Mouse (Mus musculus): ENCODE measurements around the gene Gstm1. TPM values are rescaled to one million over a fixed set of nuclear protein-coding genes. Genes with fewer than 3 reads are reported as not detected.
"Not testable (repeated sequence)": the region's sequence is repeated elsewhere in the genome, so short reads cannot be mapped to it uniquely, and the experiment has no call there.

The Gstm1 gene
- total and polyA plus RNA-seq, 2 experiments from 2014 or later = 58.1 to 241 TPM

GRCm38 (mm10) chr3:107982726-107983125, 35.0 kb downstream of the Gstm1 start:
- no peaks in the 10 kb centered on the region for H3K9me3 ChIP-seq (ENCODE audit: low read length)

GRCm38 (mm10) chr3:107981261-107981660, 36.5 kb downstream of the Gstm1 start:
- H3K9me3 ChIP-seq (ENCODE audit: low read length) = no peaks in the 10 kb centered on the region
- H3K36me3 ChIP-seq (ENCODE audit: insufficient read depth) = no peaks in the 10 kb centered on the region
- no peak overlapping the region for H3K27ac ChIP-seq (ENCODE audit: low read depth, low read length)
- peak; percentile 71; the same call in 1 of the 2 replicates for ATAC-seq
- no peak overlapping the region for H3K4me2 ChIP-seq (ENCODE audit: low read depth)
- no peaks in the 10 kb centered on the region for H3K27me3 ChIP-seq (ENCODE audit: insufficient read depth, low read length)
- H3K9ac ChIP-seq = no peak overlapping the region
- no peak overlapping the region for H3K4me3 ChIP-seq (ENCODE audit: low read depth, low read length)
- no peak for TF ChIP-seq CTCF (IDR thresholded peaks at IDR 0.05; ENCODE audit: low read depth)
- WGBS = 60% methylated on average over 3 of the region's 3 CpGs
- no peak for DNase-seq
- no peaks in the 10 kb centered on the region for H3K4me1 ChIP-seq (ENCODE audit: insufficient read depth)

More at GRCm38 (mm10) chr3:107982726-107983125, 35.0 kb downstream of the Gstm1 start:
- no peak overlapping the region for H3K4me3 ChIP-seq (ENCODE audit: low read depth, low read length)
- TF ChIP-seq CTCF (IDR thresholded peaks at IDR 0.05; ENCODE audit: low read depth) = no peak
- no peaks in the 10 kb centered on the region for H3K4me1 ChIP-seq (ENCODE audit: insufficient read depth)
- no peak overlapping the region for H3K9ac ChIP-seq
- WGBS = 80% methylated on average over 6 of the region's 6 CpGs
- no peaks in the 10 kb centered on the region for H3K36me3 ChIP-seq (ENCODE audit: insufficient read depth)
- ATAC-seq (no peak), DNase-seq (no peak)
- no peak overlapping the region for H3K4me2 ChIP-seq (ENCODE audit: low read depth)
- no peak overlapping the region for H3K27ac ChIP-seq (ENCODE audit: low read depth, low read length)
- no peaks in the 10 kb centered on the region for H3K27me3 ChIP-seq (ENCODE audit: insufficient read depth, low read length)

GRCm38 (mm10) chr3:107977691-107978090, 40.1 kb downstream of the Gstm1 start:
- WGBS = 82% methylated on average over 3 of the region's 3 CpGs
- H3K4me3 ChIP-seq (ENCODE audit: low read depth, low read length) = no peak overlapping the region
- TF ChIP-seq CTCF (IDR thresholded peaks at IDR 0.05; ENCODE audit: low read depth) = no peak

GRCm38 (mm10) chr3:107974237-107974636, 43.5 kb downstream of the Gstm1 start:
- 96% methylated on average over 1 of the region's 1 CpGs for WGBS
- no peaks in the 10 kb centered on the region for H3K27me3 ChIP-seq (ENCODE audit: insufficient read depth, low read length)
- H3K4me2 ChIP-seq (ENCODE audit: low read depth) = no peak overlapping the region
- no peaks in the 10 kb centered on the region for H3K4me1 ChIP-seq (ENCODE audit: insufficient read depth)
- no peak for TF ChIP-seq CTCF (IDR thresholded peaks at IDR 0.05; ENCODE audit: low read depth)
- no peak overlapping the region for H3K27ac ChIP-seq (ENCODE audit: low read depth, low read length)
- H3K9ac ChIP-seq = no peak overlapping the region
- no peak for ATAC-seq
- H3K36me3 ChIP-seq (ENCODE audit: insufficient read depth) = no peaks in the 10 kb centered on the region
- H3K9me3 ChIP-seq (ENCODE audit: low read length) = no peaks in the 10 kb centered on the region
- H3K4me3 ChIP-seq (ENCODE audit: low read depth, low read length) = no peak overlapping the region
- no peak for DNase-seq

More at GRCm38 (mm10) chr3:107977691-107978090, 40.1 kb downstream of the Gstm1 start:
- no peaks in the 10 kb centered on the region for H3K9me3 ChIP-seq (ENCODE audit: low read length)
- ATAC-seq (no peak), DNase-seq (no peak)
- no peaks in the 10 kb centered on the region for H3K27me3 ChIP-seq (ENCODE audit: insufficient read depth, low read length)
- H3K4me2 ChIP-seq (ENCODE audit: low read depth) = no peak overlapping the region
- H3K36me3 ChIP-seq (ENCODE audit: insufficient read depth) = no peaks in the 10 kb centered on the region
- no peak overlapping the region for H3K27ac ChIP-seq (ENCODE audit: low read depth, low read length)
- H3K4me1 ChIP-seq (ENCODE audit: insufficient read depth) = no peaks in the 10 kb centered on the region
- no peak overlapping the region for H3K9ac ChIP-seq

DNA sequence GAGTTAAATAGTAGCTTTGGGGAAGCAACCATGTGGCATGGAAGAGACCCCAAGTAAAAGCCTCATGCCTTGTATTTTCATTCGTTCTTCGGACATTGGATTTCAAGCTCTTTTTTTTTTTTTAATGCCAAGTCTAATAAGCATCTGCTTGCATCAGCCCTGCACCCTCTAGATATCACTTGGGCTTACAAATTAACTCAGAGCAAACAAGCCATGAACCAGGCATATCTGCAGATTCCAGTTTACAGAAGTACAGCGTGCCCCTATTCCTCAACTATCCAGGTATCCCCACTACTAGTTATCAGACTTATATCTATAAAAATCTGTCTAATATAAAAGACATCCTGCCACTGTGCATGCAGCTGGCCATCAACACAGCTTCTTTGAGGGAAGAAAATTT, 45.7 kb downstream of the Gstm1 start:
- ATAC-seq = no peak

DNA sequence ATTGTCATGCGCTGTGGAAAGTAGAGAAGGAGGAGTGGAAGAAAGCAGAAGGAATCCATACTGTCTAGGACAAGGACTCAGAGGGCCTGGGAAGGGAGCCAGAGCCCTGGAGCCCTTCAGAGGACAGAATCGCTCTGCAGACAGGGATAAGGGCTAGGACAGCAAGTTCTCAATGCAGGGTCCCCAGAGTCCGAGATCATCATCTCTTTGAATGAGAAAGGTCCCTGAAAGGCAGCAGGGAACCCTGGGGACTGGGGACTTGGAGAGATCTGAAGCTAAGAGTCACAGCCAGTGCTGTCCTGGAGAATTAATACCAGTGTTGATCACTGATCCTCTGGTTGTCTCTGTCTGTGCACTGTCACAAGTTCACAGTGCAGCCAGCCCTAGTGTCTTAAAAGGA, 46.7 kb downstream of the Gstm1 start:
- not testable (repeated sequence) for H3K36me3 ChIP-seq (ENCODE audit: insufficient read depth); H3K9ac ChIP-seq; H3K4me1 ChIP-seq (ENCODE audit: insufficient read depth); H3K27ac ChIP-seq (ENCODE audit: low read depth, low read length); H3K27me3 ChIP-seq (ENCODE audit: insufficient read depth, low read length); H3K4me3 ChIP-seq (ENCODE audit: low read depth, low read length); H3K4me2 ChIP-seq (ENCODE audit: low read depth); H3K9me3 ChIP-seq (ENCODE audit: low read length); DNase-seq; ATAC-seq
- 54% methylated on average over 3 of the region's 3 CpGs for WGBS

More for the DNA sequence above, 45.7 kb downstream of the Gstm1 start:
- no peak overlapping the region for H3K4me3 ChIP-seq (ENCODE audit: low read depth, low read length)
- no peak for TF ChIP-seq CTCF (IDR thresholded peaks at IDR 0.05; ENCODE audit: low read depth)
- DNase-seq = no peak
- H3K4me2 ChIP-seq (ENCODE audit: low read depth) = no peak overlapping the region
- no peaks in the 10 kb centered on the region for H3K9me3 ChIP-seq (ENCODE audit: low read length)
- H3K9ac ChIP-seq = no peak overlapping the region
- 95% methylated on average over 3 of the region's 3 CpGs for WGBS
- H3K4me1 ChIP-seq (ENCODE audit: insufficient read depth) = no peaks in the 10 kb centered on the region
- no peak overlapping the region for H3K27ac ChIP-seq (ENCODE audit: low read depth, low read length)
- no peaks in the 10 kb centered on the region for H3K36me3 ChIP-seq (ENCODE audit: insufficient read depth)
- H3K27me3 ChIP-seq (ENCODE audit: insufficient read depth, low read length) = no peaks in the 10 kb centered on the region

DNA sequence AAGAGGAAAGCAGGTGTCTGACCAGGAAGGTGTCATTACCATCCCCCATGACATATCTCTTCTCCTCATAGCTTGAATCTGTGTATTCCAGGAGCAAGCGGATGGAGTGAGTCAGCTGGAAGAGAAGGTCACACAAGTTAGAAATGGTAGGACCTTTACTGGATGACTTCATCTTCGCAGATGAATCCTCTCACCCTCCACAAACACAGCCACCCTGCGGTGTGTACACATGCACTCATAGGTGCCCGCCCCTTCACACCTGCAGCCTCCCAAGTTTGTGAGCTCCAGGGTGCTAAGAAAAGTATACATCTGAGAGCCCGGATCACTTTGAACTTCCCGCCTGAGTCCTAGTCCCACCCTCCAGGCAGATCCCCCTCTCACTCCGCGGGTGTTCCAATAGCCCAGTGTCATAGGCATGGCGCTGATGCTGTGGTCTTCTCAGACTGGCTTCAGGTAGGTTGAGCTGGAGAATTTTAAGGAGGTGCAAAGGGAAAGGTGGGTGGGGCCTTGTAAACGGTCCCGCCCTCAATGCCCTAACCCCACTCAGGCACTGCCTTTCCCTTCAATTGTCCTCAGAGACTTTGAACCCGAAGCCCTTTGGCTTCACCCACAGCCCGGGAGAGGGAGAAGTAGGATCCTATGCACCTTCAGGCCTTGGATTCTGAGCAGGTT, 48.9 kb downstream of the Gstm1 start, which contains the start of gene Gstm3:
Gene Gstm3 (minus strand): TSS at position 560 of the 672 bp plus-strand sequence.
- DNase-seq = no peak
- H3K4me1 ChIP-seq (ENCODE audit: insufficient read depth) = no peaks in the 10 kb centered on the region
- H3K9ac ChIP-seq = no peak within 1 kb of the TSS
- no peak within 1 kb of the TSS for H3K27ac ChIP-seq (ENCODE audit: low read depth, low read length)
- no peak within 1 kb of the TSS for H3K4me2 ChIP-seq (ENCODE audit: low read depth)
- WGBS = 75% methylated on average over 13 of the region's 13 CpGs
- H3K36me3 ChIP-seq (ENCODE audit: insufficient read depth) = no peaks in the 10 kb centered on the region
- H3K9me3 ChIP-seq (ENCODE audit: low read length) = no peaks in the 10 kb centered on the region
- ATAC-seq = no peak
- no peaks in the 10 kb centered on the region for H3K27me3 ChIP-seq (ENCODE audit: insufficient read depth, low read length)
- TF ChIP-seq CTCF (IDR thresholded peaks at IDR 0.05; ENCODE audit: low read depth) = no peak
- no peak within 1 kb of the TSS for H3K4me3 ChIP-seq (ENCODE audit: low read depth, low read length)

Measured in forebrain, postnatal 0 days (tissue).